Mouse (Mus musculus) olfactory bulb, adult 2 months (tissue): ENCODE measurements around the gene Padi3. TPM values are rescaled to one million over a fixed set of nuclear protein-coding genes. Genes with fewer than 3 reads are reported as not detected.

ENCODE experiments used
- H3K27ac ChIP-seq: fragments of 200-500 bp; 2 replicates; pipeline ENCODE4 v1.5.1; 2012; ENCODE audit warnings: low read depth, low read length; ENCODE audit not compliant: insufficient read depth
- H3K4me1 ChIP-seq: fragments of 200-500 bp; 2 replicates; pipeline ENCODE4 v1.6.1; 2012; ENCODE audit warnings: low read length; ENCODE audit not compliant: control insufficient read depth, insufficient read depth
- H3K4me3 ChIP-seq: fragments of 200-500 bp; 2 replicates; pipeline ENCODE4 v1.5.1; 2012; ENCODE audit warnings: mild to moderate bottlenecking, low read depth, low read length, moderate library complexity; ENCODE audit not compliant: insufficient read depth
- CTCF ChIP-seq: fragments of 200-500 bp; IDR thresholded peaks from 2 replicates; pipeline ENCODE4 v1.5.1; 2012; ENCODE audit warnings: low read depth, mild to moderate bottlenecking, low read length, moderate library complexity; ENCODE audit not compliant: insufficient read depth
- POLR2A ChIP-seq: fragments of 200-500 bp; IDR thresholded peaks from 2 replicates; pipeline ENCODE4 v1.6.1; 2012; ENCODE audit warnings: mild to moderate bottlenecking, low read depth, low read length, moderate library complexity; ENCODE audit not compliant: insufficient read depth
- WGBS: fragments of 180-500 bp; shearing (Covaris S2); methylation state at CpG from one replicate; pipeline ENCODE4 v1.1.7; 2018; 5-methylcytosine and 5-hydroxymethylcytosine counted together
- polyA plus RNA-seq: library from polyadenylated mRNA; stranded (reverse); fragments of >200 nt; gene quantifications from 2 replicates; pipeline ENCODE4 v1.2.4, GENCODE M21; 2012; ENCODE audit warnings: low replicate concordance; ENCODE audit not compliant: missing spikeins, insufficient read depth, insufficient read length

Padi3 gene
- polyA plus RNA-seq, 1 experiment, result not detected

GRCm38 (mm10) chr4:140755811-140756210 is 54.6 kb downstream of the Padi3 start:
- WGBS, result 94% methylated on average over 3 of the region's 3 CpGs
- TF ChIP-seq CTCF (no peak), POLR2A (no peak)
- Histone ChIP-seq H3K27ac (no peak overlapping the region), H3K4me1 (no peaks in the 10 kb centered on the region), H3K4me3 (no peak overlapping the region)

GRCm38 (mm10) chr4:140753366-140753765 is 57.1 kb downstream of the Padi3 start:
- TF ChIP-seq POLR2A (no peak), CTCF (no peak)
- H3K4me1 ChIP-seq, result no peaks in the 10 kb centered on the region
- no peak overlapping the region for H3K4me3 ChIP-seq
- no peak overlapping the region for H3K27ac ChIP-seq
- WGBS, result 82% methylated on average over 7 of the region's 7 CpGs

GRCm38 (mm10) chr4:140750328-140750727 is 60.1 kb downstream of the Padi3 start:
- no peaks in the 10 kb centered on the region for H3K4me1 ChIP-seq
- H3K27ac ChIP-seq, result no peak overlapping the region
- WGBS, result 22% methylated on average over 19 of the region's 19 CpGs
- TF ChIP-seq POLR2A (no peak), CTCF (no peak)
- H3K4me3 ChIP-seq, result no peak overlapping the region

GRCm38 (mm10) chr4:140747978-140748377 is 62.5 kb downstream of the Padi3 start:
- Histone ChIP-seq H3K4me1 (no peaks in the 10 kb centered on the region), H3K4me3 (no peak overlapping the region), H3K27ac (no peak overlapping the region)
- no peak for TF ChIP-seq POLR2A
- TF ChIP-seq CTCF, result no peak
- 52% methylated on average over 12 of the region's 12 CpGs for WGBS

- no peak overlapping the region for H3K4me3 ChIP-seq
- WGBS, result 32% methylated on average over 3 of the region's 3 CpGs
- peak; percentile 35; the same call in 1 of the 2 replicates for TF ChIP-seq CTCF
- TF ChIP-seq POLR2A, result no peak
Observed at GRCm38 (mm10) chr4:140744654-140745053, 65.8 kb downstream of the Padi3 start.

GRCm38 (mm10) chr4:140743086-140743485 is 67.4 kb downstream of the Padi3 start:
- Histone ChIP-seq H3K4me1 (peaks cover 13% of the 10 kb centered on the region), H3K4me3 (no peak overlapping the region), H3K27ac (no peak overlapping the region)
- 50% methylated on average over 4 of the region's 4 CpGs for WGBS
- no peak for TF ChIP-seq CTCF

More at GRCm38 (mm10) chr4:140744654-140745053, 65.8 kb downstream of the Padi3 start:
- Histone ChIP-seq H3K4me1 (peaks cover 13% of the 10 kb centered on the region), H3K27ac (no peak overlapping the region)

GRCm38 (mm10) chr4:140742543-140742942 is 67.9 kb downstream of the Padi3 start, which contains the start of gene Padi6:
Padi6 (minus strand) TSS chr4:140742643.
- 85% methylated on average over 2 of the region's 2 CpGs for WGBS

GRCm38 (mm10) chr4:140741401-140741800 is 69.0 kb downstream of the Padi3 start:
- 60% methylated on average over 6 of the region's 6 CpGs for WGBS

More at GRCm38 (mm10) chr4:140742543-140742942, 67.9 kb downstream of the Padi3 start, which contains the start of gene Padi6:
- H3K4me1 ChIP-seq, result peaks cover 13% of the 10 kb centered on the region
- H3K27ac ChIP-seq, result no peak within 1 kb of the TSS
- no peak for TF ChIP-seq CTCF
- TF ChIP-seq POLR2A, result no peak
- H3K4me3 ChIP-seq, result no peak within 1 kb of the TSS

GRCm38 (mm10) chr4:140740655-140741054 is 69.8 kb downstream of the Padi3 start:
- Histone ChIP-seq H3K27ac (no peak overlapping the region), H3K4me3 (no peak overlapping the region), H3K4me1 (peaks cover 13% of the 10 kb centered on the region)
- no peak for TF ChIP-seq CTCF
- TF ChIP-seq POLR2A, result no peak
- WGBS, result 89% methylated on average over 11 of the region's 11 CpGs

More at GRCm38 (mm10) chr4:140741401-140741800, 69.0 kb downstream of the Padi3 start:
- H3K27ac ChIP-seq, result no peak overlapping the region
- peaks cover 13% of the 10 kb centered on the region for H3K4me1 ChIP-seq
- TF ChIP-seq POLR2A, result no peak
- TF ChIP-seq CTCF, result no peak
- no peak overlapping the region for H3K4me3 ChIP-seq

Other genes with a start within 250 kb of the Padi3 start
- not detected in 2 replicates for gene Arhgef10l, start 144.6 kb downstream of the Padi3 start, polyA plus RNA-seq
- not detected in 2 replicates for gene Rcc2, start 110.1 kb downstream of the Padi3 start, polyA plus RNA-seq
- not detected in 2 replicates for gene Padi6, start 68.0 kb downstream of the Padi3 start, polyA plus RNA-seq
- gene Padi4, start 36.4 kb downstream of the Padi3 start, polyA plus RNA-seq, result not detected in 2 replicates
- not detected in 2 replicates for gene Padi1, start 35.1 kb upstream of the Padi3 start, polyA plus RNA-seq
- gene Padi2, start 95.7 kb upstream of the Padi3 start, polyA plus RNA-seq, result not detected in 2 replicates
- not detected in 2 replicates for gene Sdhb, start 150.6 kb upstream of the Padi3 start, polyA plus RNA-seq
- not detected in 2 replicates for gene Atp13a2, start 176.2 kb upstream of the Padi3 start, polyA plus RNA-seq
- not detected in 2 replicates for gene Mfap2, start 199.8 kb upstream of the Padi3 start, polyA plus RNA-seq
- gene Crocc, start 249.9 kb upstream of the Padi3 start, polyA plus RNA-seq, result not detected in 2 replicates